In the genomic region with DNA sequence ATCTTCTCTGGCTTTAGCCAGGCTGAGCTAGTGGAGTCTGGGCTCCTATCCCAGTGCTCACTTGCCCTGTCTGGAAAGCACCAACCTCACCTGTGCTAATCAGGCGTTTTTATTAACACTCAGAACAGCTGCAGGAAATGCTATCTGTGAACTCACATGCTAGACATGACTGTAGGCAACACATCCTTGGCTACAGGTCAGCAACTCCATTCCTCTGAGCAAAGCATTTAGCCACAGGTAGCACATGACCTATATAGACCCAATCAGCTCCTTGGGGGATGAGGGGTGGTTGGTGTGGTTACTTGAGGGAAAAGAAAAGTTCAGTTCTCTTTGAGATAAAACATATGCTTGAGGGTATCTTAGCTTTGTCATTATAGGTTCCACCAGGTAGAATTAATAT, we compare ENCODE assay signal across 18 mouse cellular contexts.
"Had no signal": no experiment of that assay in that cellular context is flagged by ENCODE, and none has a peak within 500 bp of the region (broad histone marks: within the 10 kb centered on the region; RNA-seq: fewer than 3 reads in every experiment).

No protein-coding gene starts in this region.

- DNase-seq: lung, adult 18-20 months; lung, embryonic 14.5 days; lung, postnatal 10 days; lung, postnatal 4 days; retina, postnatal 1 day; right cerebral cortex, adult 18-20 months; right cerebral cortex, postnatal 25 days; right cerebral cortex, postnatal 4 days; spleen, adult 18-20 months; thymus, adult 18-20 months; thymus, postnatal 14 days; thymus, postnatal 36 days had no signal

- H3K4me3 ChIP-seq: midbrain, embryonic 10.5 days; midbrain, embryonic 12.5 days; midbrain, embryonic 15.5 days; myocyte; neural tube, embryonic 13.5 days; neural tube, embryonic 15.5 days had no signal

- ATAC-seq: midbrain, embryonic 15.5 days had no signal

- H3K4me2 ChIP-seq: lung, embryonic 14.5 days; midbrain, embryonic 12.5 days; midbrain, embryonic 15.5 days; neural tube, embryonic 13.5 days; neural tube, embryonic 15.5 days had no signal

- H3K36me3 ChIP-seq: midbrain, embryonic 10.5 days; midbrain, embryonic 12.5 days; midbrain, embryonic 15.5 days; neural tube, embryonic 13.5 days; neural tube, embryonic 15.5 days had no signal

- H3K27me3 ChIP-seq: midbrain, embryonic 15.5 days; neural tube, embryonic 15.5 days had no signal

- H3K4me1 ChIP-seq: midbrain, embryonic 10.5 days; midbrain, embryonic 12.5 days had no signal

- H3K9me3 ChIP-seq: midbrain, embryonic 10.5 days; midbrain, embryonic 12.5 days; midbrain, embryonic 15.5 days; neural tube, embryonic 13.5 days; neural tube, embryonic 15.5 days had no signal

- H3K27ac ChIP-seq: midbrain, embryonic 10.5 days; midbrain, embryonic 12.5 days; midbrain, embryonic 15.5 days; neural tube, embryonic 13.5 days; neural tube, embryonic 15.5 days had no signal

- H3K9ac ChIP-seq: lung, embryonic 14.5 days; midbrain, embryonic 12.5 days; midbrain, embryonic 15.5 days; neural tube, embryonic 13.5 days; neural tube, embryonic 15.5 days had no signal
